Mouse (Mus musculus): Measurements from ENCODE around the gene Tpm4.

Tpm4 gene

GRCm38 (mm10) chr8:72197997-72198396, 63.2 kb downstream of the Tpm4 start:
- no peak for DNase-seq

All from cerebellum, postnatal 36 days (tissue).